In genomic region chr1:160921938-160922337, GRCm38 (mm10) we compare ENCODE assay signal across 18 mouse cellular contexts. TPM values are rescaled to one million over a fixed set of nuclear protein-coding genes. Genes with fewer than 3 reads are reported as not detected.
DNase-seq lines count a peak whose midpoint lies in the region; ATAC-seq and TF ChIP-seq lines count a peak whose summit lies in the region.
"Had no signal": no experiment of that assay in that cellular context is flagged by ENCODE, and none has a peak within 500 bp of the region (broad histone marks: within the 10 kb centered on the region; RNA-seq: fewer than 3 reads in every experiment).

No protein-coding gene starts in this region.

- TF ChIP-seq CTCF in hindbrain, postnatal 0 days (IDR thresholded peaks at IDR 0.05; ENCODE audit: low read depth): 0 out of 2 replicates have a peak, but pooled peaks have one; percentile 6

- H3K9ac ChIP-seq in hindbrain, postnatal 0 days (replicated peaks; ENCODE audit: low read length): no peak overlapping the region
- H3K9ac ChIP-seq in hindbrain, embryonic 13.5 days: no peak overlapping the region
- H3K9ac ChIP-seq: forebrain, embryonic 12.5 days; liver, embryonic 15.5 days; midbrain, embryonic 13.5 days; neural tube, embryonic 12.5 days had no signal

- H3K27me3 ChIP-seq in hindbrain, postnatal 0 days (ENCODE audit: insufficient read depth, low read length): no peaks in the 10 kb centered on the region
- H3K27me3 ChIP-seq in hindbrain, embryonic 13.5 days: no peaks in the 10 kb centered on the region
- H3K27me3 ChIP-seq in forebrain, embryonic 10.5 days (ENCODE audit: poor library complexity, severe bottlenecking): no peaks in the 10 kb centered on the region
- H3K27me3 ChIP-seq: forebrain, embryonic 12.5 days; liver, embryonic 15.5 days; midbrain, embryonic 13.5 days; neural tube, embryonic 12.5 days had no signal

- H3K4me2 ChIP-seq in hindbrain, postnatal 0 days (ENCODE audit: low read depth, low read length): no peak overlapping the region
- H3K4me2 ChIP-seq in hindbrain, embryonic 13.5 days: no peak overlapping the region
- H3K4me2 ChIP-seq: forebrain, embryonic 12.5 days; liver, embryonic 15.5 days; midbrain, embryonic 13.5 days; neural tube, embryonic 12.5 days had no signal

- no peak overlapping the region for H3K4me3 ChIP-seq in hindbrain, postnatal 0 days (ENCODE audit: low read length)
- H3K4me3 ChIP-seq in hindbrain, embryonic 13.5 days: no peak overlapping the region
- no peak overlapping the region for H3K4me3 ChIP-seq in forebrain, embryonic 10.5 days
- H3K4me3 ChIP-seq: forebrain, embryonic 12.5 days; liver, embryonic 15.5 days; midbrain, embryonic 13.5 days; neural tube, embryonic 12.5 days had no signal

- DNase-seq in hindbrain, postnatal 0 days (ENCODE audit: low spot score): no peak
- DNase-seq in thymus, postnatal 25 days: peak; percentile 12
- DNase-seq in thymus, postnatal 36 days: no peak
- DNase-seq in c-Kit-positive CD71-positive TER-119-positive erythroid progenitor cells, embryonic 14.5 days (ENCODE audit: low spot score): peak; percentile 37
- no peak for DNase-seq in right cerebral cortex, postnatal 36 days (ENCODE audit: low spot score in 2 of 2)
- DNase-seq in frontal cortex, postnatal 25 days (ENCODE audit: low spot score in 2 of 2): no peak
- no peak for DNase-seq in forebrain, embryonic 10.5 days (ENCODE audit: extremely low spot score, low spot score)
- DNase-seq: adrenal gland, postnatal 10 days; cerebellum, adult 11 months; heart, adult 11 months; heart, postnatal 36 days; kidney, adult 18-20 months had no signal

- WGBS in hindbrain, postnatal 0 days: 97% methylated on average over 1 of the region's 1 CpGs
- WGBS in hindbrain, embryonic 13.5 days: 100% methylated on average over 1 of the region's 1 CpGs
- 97% methylated on average over 1 of the region's 1 CpGs for WGBS in forebrain, embryonic 10.5 days

- no peaks in the 10 kb centered on the region for H3K36me3 ChIP-seq in hindbrain, postnatal 0 days (ENCODE audit: insufficient read depth, low read length)
- no peaks in the 10 kb centered on the region for H3K36me3 ChIP-seq in hindbrain, embryonic 13.5 days
- peaks cover 16% of the 10 kb centered on the region for H3K36me3 ChIP-seq in forebrain, embryonic 10.5 days (replicated peaks)
- H3K36me3 ChIP-seq: forebrain, embryonic 12.5 days; midbrain, embryonic 13.5 days; neural tube, embryonic 12.5 days had no signal

- H3K9me3 ChIP-seq in hindbrain, postnatal 0 days (ENCODE audit: low read length): no peaks in the 10 kb centered on the region
- no peaks in the 10 kb centered on the region for H3K9me3 ChIP-seq in hindbrain, embryonic 13.5 days
- H3K9me3 ChIP-seq in forebrain, embryonic 10.5 days: no peaks in the 10 kb centered on the region
- H3K9me3 ChIP-seq: forebrain, embryonic 12.5 days; G1E; liver, embryonic 15.5 days; midbrain, embryonic 13.5 days; neural tube, embryonic 12.5 days had no signal

- no peak for ATAC-seq in hindbrain, postnatal 0 days
- ATAC-seq in hindbrain, embryonic 13.5 days (ENCODE audit: low FRiP score): no peak
- ATAC-seq: midbrain, embryonic 13.5 days had no signal

- H3K27ac ChIP-seq in hindbrain, postnatal 0 days: no peak overlapping the region
- H3K27ac ChIP-seq in hindbrain, embryonic 13.5 days: no peak overlapping the region
- no peak overlapping the region for H3K27ac ChIP-seq in forebrain, embryonic 10.5 days
- H3K27ac ChIP-seq: forebrain, embryonic 12.5 days; liver, embryonic 15.5 days; midbrain, embryonic 13.5 days; neural tube, embryonic 12.5 days had no signal

- H3K4me1 ChIP-seq in hindbrain, postnatal 0 days (ENCODE audit: insufficient read depth, low read length): no peaks in the 10 kb centered on the region
- H3K4me1 ChIP-seq in hindbrain, embryonic 13.5 days (replicated peaks): peaks cover 3% of the 10 kb centered on the region
- no peaks in the 10 kb centered on the region for H3K4me1 ChIP-seq in forebrain, embryonic 10.5 days
- H3K4me1 ChIP-seq: forebrain, embryonic 12.5 days; neural tube, embryonic 12.5 days had no signal

RNA-seq across cellular contexts. Expression of gene Rc3h1, which starts 15.7 kb away (rescaled TPM):
- 20.4 and 21.3 TPM in 2 replicates for total RNA-seq in hindbrain, postnatal 0 days (2014; rRNA removed)
- polyA plus RNA-seq in hindbrain, postnatal 0 days (2015; fragmentation: Nextera tagmentation; extraction: Ambion mirVana): 6.2 and 6.3 TPM in 2 replicates
- polyA plus RNA-seq in hindbrain, embryonic 13.5 days (2015; fragmentation: Nextera tagmentation; extraction: Ambion mirVana): 8.0 and 9.4 TPM in 2 replicates
- polyA plus RNA-seq in forebrain, embryonic 10.5 days (2016; fragmentation: Nextera tagmentation; extraction: Ambion mirVana): 7.1 and 7.6 TPM in 2 replicates

RNA-seq across cellular contexts. Expression of gene Serpinc1, which starts 56.4 kb away (rescaled TPM):
- total RNA-seq in hindbrain, postnatal 0 days (2014; rRNA removed): 0.04 and 0.05 TPM in 2 replicates
- polyA plus RNA-seq in hindbrain, postnatal 0 days (2015; fragmentation: Nextera tagmentation; extraction: Ambion mirVana): 2.3 and 2.6 TPM in 2 replicates
- 3.7 and 3.9 TPM in 2 replicates for polyA plus RNA-seq in hindbrain, embryonic 13.5 days (2015; fragmentation: Nextera tagmentation; extraction: Ambion mirVana)
- polyA plus RNA-seq in forebrain, embryonic 10.5 days (2016; fragmentation: Nextera tagmentation; extraction: Ambion mirVana): 2.2 and 2.4 TPM in 2 replicates

Comparison
In these comparisons a context has a peak if more than half of its experiments do, and no peak if none do; other contexts are left out.
1. DNase-seq: peak in thymus, postnatal 25 days (single experiment) and c-Kit-positive CD71-positive TER-119-positive erythroid progenitor cells, embryonic 14.5 days (single experiment); none in hindbrain, postnatal 0 days (single experiment), thymus, postnatal 36 days (0 of 2), right cerebral cortex, postnatal 36 days (0 of 2), frontal cortex, postnatal 25 days (0 of 2) and forebrain, embryonic 10.5 days (single experiment).